Mouse (Mus musculus) liver, postnatal 0 days (tissue): ENCODE measurements around the gene Fam227a. TPM values are rescaled to one million over a fixed set of nuclear protein-coding genes. Genes with fewer than 3 reads are reported as not detected.
"Not testable (repeated sequence)": the region's sequence is repeated elsewhere in the genome, so short reads cannot be mapped to it uniquely, and the experiment has no call there.

Experiments used
- ATAC-seq: fragments of 200-750 bp; cut with Nextera tagmentation; 2 replicates; pipeline ENCODE4 v1.8.0; 2017; ENCODE audit warnings: mild to moderate bottlenecking, moderate library complexity
- DNase-seq: peaks from one replicate; pipeline ENCODE4 v3.0.0-alpha.2; 2016
- H3K27ac ChIP-seq: fragments of 300-500 bp; sonication (generic); 2 replicates; pipeline ENCODE4 v1.5.1; 2014; ENCODE audit warnings: antibody characterized with exemption, moderate library complexity, mild to moderate bottlenecking, low read depth
- H3K27me3 ChIP-seq: fragments of 300-500 bp; sonication (generic); 2 replicates; pipeline ENCODE4 v1.6.1; 2014; ENCODE audit warnings: low read length, control low read depth, mixed read lengths; ENCODE audit not compliant: insufficient read depth
- H3K36me3 ChIP-seq: fragments of 300-500 bp; sonication (generic); replicated peaks from 2 replicates; pipeline ENCODE4 v1.6.1; 2014; ENCODE audit warnings: mild to moderate bottlenecking, control low read depth, low read length, moderate library complexity, mixed read lengths; ENCODE audit not compliant: insufficient read depth
- H3K4me1 ChIP-seq: fragments of 300-500 bp; sonication (generic); 2 replicates; pipeline ENCODE4 v1.6.1; 2014; ENCODE audit warnings: antibody characterized with exemption, mild to moderate bottlenecking, control low read depth; ENCODE audit not compliant: insufficient read depth
- H3K4me2 ChIP-seq: fragments of 300-500 bp; sonication (generic); 2 replicates; pipeline ENCODE4 v1.6.1; 2014; ENCODE audit warnings: low read depth, mild to moderate bottlenecking, low read length, moderate library complexity, mixed read lengths
- H3K4me3 ChIP-seq: fragments of 300-500 bp; sonication (generic); 2 replicates; pipeline ENCODE4 v1.5.1; 2014; ENCODE audit warnings: low read depth, low read length
- H3K9ac ChIP-seq: fragments of 300-500 bp; sonication (generic); replicated peaks from 2 replicates; pipeline ENCODE4 v1.6.1; 2014; ENCODE audit warnings: mild to moderate bottlenecking, moderate library complexity
- H3K9me3 ChIP-seq: fragments of 300-500 bp; sonication (generic); 2 replicates; pipeline ENCODE4 v1.6.1; 2016; ENCODE audit warnings: mild to moderate bottlenecking, control low read depth, low read length, mixed read lengths
- CTCF ChIP-seq: sonication (generic); IDR thresholded peaks from 2 replicates; pipeline ENCODE4 v1.5.1; 2016; ENCODE audit warnings: antibody characterized with exemption, low read depth
- EP300 ChIP-seq: IDR thresholded peaks from 2 replicates; pipeline ENCODE4 v1.6.1; 2016; ENCODE audit warnings: antibody characterized with exemption, low read depth, mild to moderate bottlenecking
- WGBS: fragments of 180-500 bp; shearing (Covaris S2); extraction: QIAGEN DNeasy Blood & Tissue Kit; methylation state at CpG from one replicate; pipeline ENCODE4 v1.1.7; 2014; ENCODE audit not compliant: insufficient replicate concordance; 5-methylcytosine and 5-hydroxymethylcytosine counted together
- polyA plus RNA-seq: library from polyadenylated mRNA; unstranded; fragments of >200 nt; fragmentation: Nextera tagmentation; extraction: Ambion mirVana; gene quantifications from 2 replicates; pipeline ENCODE4 v1.2.1, GENCODE M21; 2015

Fam227a gene
- polyA plus RNA-seq, 1 experiment from 2014 or later: 0.13 TPM

GRCm38 (mm10) chr15:79677936-79678335, 19.2 kb upstream of the Fam227a start:
- ATAC-seq (no peak), DNase-seq (no peak)
- no peak overlapping the region for H3K9ac ChIP-seq
- H3K27me3 ChIP-seq: no peaks in the 10 kb centered on the region
- no peak overlapping the region for H3K4me2 ChIP-seq
- H3K36me3 ChIP-seq: peaks cover 49% of the 10 kb centered on the region
- TF ChIP-seq CTCF (no peak), EP300 (no peak)
- no peak overlapping the region for H3K4me3 ChIP-seq
- 74% methylated on average over 2 of the region's 2 CpGs for WGBS
- H3K4me1 ChIP-seq: peaks cover 23% of the 10 kb centered on the region
- H3K27ac ChIP-seq: no peak overlapping the region
- no peaks in the 10 kb centered on the region for H3K9me3 ChIP-seq

GRCm38 (mm10) chr15:79671828-79672348, 13.1 kb upstream of the Fam227a start:
- H3K27ac ChIP-seq, H3K27me3 ChIP-seq, H3K4me1 ChIP-seq, ATAC-seq, H3K9me3 ChIP-seq, DNase-seq: not testable (repeated sequence)
- Histone ChIP-seq H3K36me3 (peaks cover 37% of the 10 kb centered on the region), H3K4me3 (peak overlapping the region; percentile 82), H3K9ac (peak overlapping the region; percentile 80), H3K4me2 (peak overlapping the region; percentile 79)
- 71% methylated on average over 11 of the region's 11 CpGs for WGBS

GRCm38 (mm10) chr15:79670972-79671299, 12.2 kb upstream of the Fam227a start:
- ATAC-seq (peak; percentile 57), DNase-seq (no peak)
- peak overlapping the region; percentile 79 for H3K4me2 ChIP-seq
- H3K36me3 ChIP-seq: peaks cover 28% of the 10 kb centered on the region
- peak overlapping the region; percentile 80 for H3K9ac ChIP-seq
- no peaks in the 10 kb centered on the region for H3K27me3 ChIP-seq
- under 1% methylated on average over 37 of the region's 37 CpGs for WGBS
- peaks cover 9% of the 10 kb centered on the region for H3K4me1 ChIP-seq
- H3K4me3 ChIP-seq: peak overlapping the region; percentile 82
- H3K9me3 ChIP-seq: no peaks in the 10 kb centered on the region
- TF ChIP-seq EP300 (no peak), CTCF (no peak)
- peak overlapping the region; percentile 61 for H3K27ac ChIP-seq

- ATAC-seq (peak; percentile 96), DNase-seq (peak; percentile 93)
- Histone ChIP-seq H3K4me3 (peak within 1 kb of the TSS; percentile 82), H3K36me3 (peaks cover 24% of the 10 kb centered on the region), H3K9ac (peak within 1 kb of the TSS; percentile 80), H3K4me2 (peak within 1 kb of the TSS; percentile 79), H3K9me3 (no peaks in the 10 kb centered on the region), H3K4me1 (peaks cover 9% of the 10 kb centered on the region), H3K27me3 (no peaks in the 10 kb centered on the region), H3K27ac (peak within 1 kb of the TSS; percentile 61)
- WGBS: 16% methylated on average over 33 of the region's 33 CpGs
- TF ChIP-seq EP300 (peak; percentile 56; the same call in 1 of the 2 replicates), CTCF (peak; percentile 75)
Observed at GRCm38 (mm10) chr15:79670249-79670971, 11.7 kb upstream of the Fam227a start, which contains the start of gene Tomm22. TSS of gene Tomm22 (plus strand) at chr15:79670861.

GRCm38 (mm10) chr15:79669195-79669594, 10.4 kb upstream of the Fam227a start:
- 58% methylated on average over 10 of the region's 10 CpGs for WGBS
- ATAC-seq (no peak), DNase-seq (no peak)
- no peak overlapping the region for H3K9ac ChIP-seq
- no peaks in the 10 kb centered on the region for H3K27me3 ChIP-seq
- 0 out of 2 replicates have a peak overlapping the region, but pooled peaks have one; percentile 18 for H3K27ac ChIP-seq
- no peak overlapping the region for H3K4me3 ChIP-seq
- H3K4me1 ChIP-seq: peaks cover 9% of the 10 kb centered on the region
- TF ChIP-seq EP300 (no peak), CTCF (peak; percentile 41; the same call in 1 of the 2 replicates)
- peaks cover 12% of the 10 kb centered on the region for H3K36me3 ChIP-seq
- no peaks in the 10 kb centered on the region for H3K9me3 ChIP-seq
- H3K4me2 ChIP-seq: no peak overlapping the region

GRCm38 (mm10) chr15:79664666-79665065, 5.9 kb upstream of the Fam227a start:
- 83% methylated on average over 8 of the region's 8 CpGs for WGBS
- Histone ChIP-seq H3K9ac (no peak overlapping the region), H3K36me3 (peaks cover 2% of the 10 kb centered on the region; the same call in 1 of the 2 replicates), H3K4me3 (no peak overlapping the region), H3K4me1 (peaks cover 6% of the 10 kb centered on the region; the same call in 1 of the 2 replicates), H3K27me3 (no peaks in the 10 kb centered on the region), H3K27ac (no peak overlapping the region), H3K9me3 (no peaks in the 10 kb centered on the region), H3K4me2 (no peak overlapping the region)
- TF ChIP-seq EP300: no peak
- TF ChIP-seq CTCF: no peak
- DNase-seq (no peak), ATAC-seq (no peak)
